Mouse (Mus musculus) olfactory bulb, adult 2 months (tissue): ENCODE results near the gene Rasa2.

Source experiments
- CTCF ChIP-seq: fragments of 200-500 bp; IDR thresholded peaks from 2 replicates; pipeline ENCODE4 v1.5.1; 2012; ENCODE audit warnings: low read depth, mild to moderate bottlenecking, low read length, moderate library complexity; ENCODE audit not compliant: insufficient read depth
- POLR2A ChIP-seq: fragments of 200-500 bp; IDR thresholded peaks from 2 replicates; pipeline ENCODE4 v1.6.1; 2012; ENCODE audit warnings: mild to moderate bottlenecking, low read depth, low read length, moderate library complexity; ENCODE audit not compliant: insufficient read depth

DNA sequence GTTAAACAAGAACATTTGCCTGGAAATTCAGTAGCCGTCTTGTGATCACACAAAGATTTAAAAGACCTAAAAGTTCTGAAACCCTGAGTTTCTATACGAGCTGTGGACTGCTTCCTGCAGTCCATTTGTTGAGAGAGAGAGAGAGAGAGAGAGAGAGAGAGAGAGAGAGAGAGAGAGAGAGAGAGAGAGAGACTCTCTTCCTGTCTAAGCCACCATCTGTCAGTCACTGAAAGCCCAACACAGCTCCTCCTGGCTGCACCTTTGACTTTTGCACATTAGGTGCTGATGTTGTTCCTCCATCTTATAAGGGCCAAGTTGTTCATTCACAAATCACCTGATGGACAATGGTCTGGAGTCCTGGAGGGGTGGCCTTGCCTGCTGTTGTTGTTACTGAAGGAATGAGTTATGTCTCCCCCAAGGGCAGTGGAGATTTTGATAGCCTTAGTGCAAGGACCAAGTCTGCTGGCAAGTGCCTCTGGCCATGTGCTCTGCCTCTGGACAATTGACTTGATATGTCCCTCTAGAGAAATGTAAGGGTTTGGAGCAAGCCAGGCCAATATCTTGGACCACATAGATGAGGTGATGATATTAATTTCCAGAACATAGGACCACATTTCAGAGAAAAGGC lies 15.4 kb upstream of the Rasa2 start:
- TF ChIP-seq CTCF (no peak), POLR2A (no peak)
